In the genomic region with DNA sequence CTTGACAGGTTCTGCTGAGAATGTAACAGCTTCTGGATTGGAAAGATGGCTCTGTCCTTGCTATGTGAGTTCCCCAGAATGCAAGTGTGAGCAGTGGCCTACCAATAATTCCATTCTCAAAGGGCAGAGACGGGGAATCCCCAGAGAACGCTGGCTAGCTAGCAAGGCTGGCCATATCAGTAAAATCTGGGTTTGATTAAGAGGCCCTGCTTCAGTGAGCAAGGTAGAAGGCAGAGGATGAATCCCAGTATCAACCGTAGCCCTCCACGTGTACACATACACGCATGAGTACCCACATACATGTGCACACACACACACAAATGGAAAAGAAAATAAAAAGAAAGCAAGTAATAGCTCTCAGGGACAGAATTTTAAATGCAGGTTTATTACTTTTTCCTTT, we compare ENCODE assay signal across 28 mouse cellular contexts. TPM values are rescaled to one million over a fixed set of nuclear protein-coding genes. Genes with fewer than 3 reads are reported as not detected.
DNase-seq lines count a peak whose midpoint lies in the region; ATAC-seq and TF ChIP-seq lines count a peak whose summit lies in the region.
"Had no signal": no experiment of that assay in that cellular context is flagged by ENCODE, and none has a peak within 500 bp of the region (broad histone marks: within the 10 kb centered on the region; RNA-seq: fewer than 3 reads in every experiment).

No protein-coding gene starts in this region.

- H3K9me3 ChIP-seq in CH12.LX (replicated peaks; ENCODE audit: low read length), result no peaks in the 10 kb centered on the region
- no peaks in the 10 kb centered on the region for H3K9me3 ChIP-seq in embryonic facial prominence, embryonic 11.5 days (replicated peaks; ENCODE audit: control insufficient read depth, low read length)
- no peaks in the 10 kb centered on the region for H3K9me3 ChIP-seq in limb, embryonic 13.5 days
- H3K9me3 ChIP-seq: embryonic facial prominence, embryonic 12.5 days; forebrain, embryonic 10.5 days; forebrain, embryonic 15.5 days; hindbrain, embryonic 10.5 days; hindbrain, embryonic 15.5 days; liver, embryonic 15.5 days had no signal

- TF ChIP-seq CTCF in CH12.LX (conservative IDR thresholded peaks at IDR 0.05 in 1 of 2, IDR thresholded peaks at IDR 0.05 in 1 of 2; ENCODE audit: low read depth in 2 of 2, low read length in 2 of 2), result no peak

- H3K79me2 ChIP-seq in CH12.LX (replicated peaks; ENCODE audit: control insufficient read depth, extremely low read depth, insufficient read depth, poor library complexity, severe bottlenecking), result no peaks in the 10 kb centered on the region

- no peak for TF ChIP-seq POLR2A in CH12.LX (IDR thresholded peaks at IDR 0.05; ENCODE audit: low read depth, low read length)

- no peak overlapping the region for H3K4me3 ChIP-seq in CH12.LX (replicated peaks in 1 of 3; ENCODE audit: low read depth in 2 of 3, low read length in 2 of 3, poor library complexity in 1 of 3)
- H3K4me3 ChIP-seq in embryonic facial prominence, embryonic 11.5 days (ENCODE audit: low read depth, low read length), result no peak overlapping the region
- H3K4me3 ChIP-seq in limb, embryonic 13.5 days, result no peak overlapping the region
- H3K4me3 ChIP-seq: embryonic facial prominence, embryonic 12.5 days; forebrain, embryonic 10.5 days; forebrain, embryonic 15.5 days; hindbrain, embryonic 10.5 days; hindbrain, embryonic 15.5 days; layer of hippocampus, adult 2 months; left cerebral cortex, adult 2 months; liver, embryonic 15.5 days had no signal

- H3K4me1 ChIP-seq in CH12.LX (ENCODE audit: control insufficient read depth in 1 of 2, insufficient read depth in 2 of 2), result peaks cover 14 to 23% of the 10 kb centered on the region in 2 experiments
- H3K4me1 ChIP-seq in embryonic facial prominence, embryonic 11.5 days (ENCODE audit: control insufficient read depth, insufficient read depth, low read length), result no peaks in the 10 kb centered on the region
- peaks cover 62% of the 10 kb centered on the region for H3K4me1 ChIP-seq in limb, embryonic 13.5 days
- H3K4me1 ChIP-seq: liver, embryonic 15.5 days had no signal

- H3K36me3 ChIP-seq in CH12.LX (replicated peaks in 1 of 2; ENCODE audit: control insufficient read depth in 1 of 2, insufficient read depth in 1 of 2, low read length in 1 of 2), result no peaks in the 10 kb centered on the region
- no peaks in the 10 kb centered on the region for H3K36me3 ChIP-seq in embryonic facial prominence, embryonic 11.5 days (replicated peaks; ENCODE audit: control insufficient read depth, insufficient read depth, low read depth, low read length)
- H3K36me3 ChIP-seq in limb, embryonic 13.5 days, result no peaks in the 10 kb centered on the region
- H3K36me3 ChIP-seq: embryonic facial prominence, embryonic 12.5 days; forebrain, embryonic 10.5 days; forebrain, embryonic 15.5 days; hindbrain, embryonic 10.5 days; hindbrain, embryonic 15.5 days; liver, embryonic 15.5 days had no signal

- in situ Hi-C loops in CH12.LX (cut with MboI; ENCODE audit: low pct_ligation_motif_present, low pct_unique_long_range_greater_than_20kb, low sequenced_read_pairs), result no loop called here

- dilution Hi-C loops in CH12.LX (cut with MboI; ENCODE audit: extremely low pct_ligation_motif_present, extremely low pct_unique_long_range_greater_than_20kb, low sequenced_read_pairs), result no loop called here

- no peak overlapping the region for H3K27ac ChIP-seq in CH12.LX (ENCODE audit: insufficient read depth, low read depth)
- no peak overlapping the region for H3K27ac ChIP-seq in embryonic facial prominence, embryonic 11.5 days (replicated peaks; ENCODE audit: low read depth, low read length)
- H3K27ac ChIP-seq in limb, embryonic 13.5 days, result peak overlapping the region; percentile 73
- H3K27ac ChIP-seq: forebrain, embryonic 10.5 days; forebrain, embryonic 15.5 days; hindbrain, embryonic 10.5 days; hindbrain, embryonic 15.5 days; layer of hippocampus, adult 2 months; left cerebral cortex, adult 2 months; liver, embryonic 15.5 days had no signal

- no peak for TF ChIP-seq RAD21 in CH12.LX (IDR thresholded peaks at IDR 0.05; ENCODE audit: low read depth, low read length)

- peak; percentile 33; the same call in 1 of the 2 replicates for TF ChIP-seq EP300 in CH12.LX (IDR thresholded peaks at IDR 0.05; ENCODE audit: low read length)

- ATAC-seq in embryonic facial prominence, embryonic 11.5 days (replicated peaks; ENCODE audit: insufficient number of reproducible peaks, low FRiP score, low TSS enrichment, low read depth), result no peak
- no peak for ATAC-seq in limb, embryonic 13.5 days (ENCODE audit: low FRiP score, low read depth)
- ATAC-seq: forebrain, embryonic 15.5 days; inflammation-experienced regulatory T-cells, adult 6 months had no signal

- H3K4me2 ChIP-seq in CH12.LX (ENCODE audit: insufficient read depth, low read depth, poor library complexity, severe bottlenecking), result peak overlapping the region; percentile 53
- H3K4me2 ChIP-seq in embryonic facial prominence, embryonic 11.5 days (ENCODE audit: low read depth, low read length), result no peak overlapping the region
- peak overlapping the region; percentile 16; the same call in 1 of the 2 replicates for H3K4me2 ChIP-seq in limb, embryonic 13.5 days (replicated peaks)
- H3K4me2 ChIP-seq: embryonic facial prominence, embryonic 12.5 days; forebrain, embryonic 15.5 days; hindbrain, embryonic 15.5 days; liver, embryonic 15.5 days; lung, embryonic 14.5 days had no signal

- peak; percentile 46 for DNase-seq in embryo, embryonic 10.5 days (ENCODE audit: low spot score)
- no peak for DNase-seq in embryo, embryonic 9.5 days (ENCODE audit: extremely low spot score)
- peak; percentile 32 for DNase-seq in CH12.LX (ENCODE audit: extremely low read depth)
- DNase-seq in embryonic facial prominence, embryonic 11.5 days (ENCODE audit: low spot score), result peak; percentile 64
- no peak for DNase-seq in right cerebral cortex, postnatal 10 days (ENCODE audit: low spot score in 2 of 2)
- DNase-seq in ovary, adult 18-20 months (ENCODE audit: low spot score), result no peak
- DNase-seq: cerebellum, adult 2 months; cerebellum, postnatal 25 days; heart, postnatal 14 days; kidney, adult 11 months; kidney, postnatal 36 days; lung, embryonic 14.5 days; lung, postnatal 14 days; midbrain, embryonic 14.5 days; right cerebral cortex, adult 18-20 months; thymus, adult 2 months; thymus, postnatal 4 days had no signal

- 53% methylated on average over 5 of the region's 5 CpGs for WGBS in embryonic facial prominence, embryonic 11.5 days
- WGBS in limb, embryonic 13.5 days, result 22% methylated on average over 5 of the region's 5 CpGs

- no peaks in the 10 kb centered on the region for H3K27me3 ChIP-seq in CH12.LX (replicated peaks)
- no peaks in the 10 kb centered on the region for H3K27me3 ChIP-seq in embryonic facial prominence, embryonic 11.5 days (ENCODE audit: control insufficient read depth, insufficient read depth, low read length)
- no peaks in the 10 kb centered on the region for H3K27me3 ChIP-seq in limb, embryonic 13.5 days
- H3K27me3 ChIP-seq: embryonic facial prominence, embryonic 12.5 days; forebrain, embryonic 15.5 days; hindbrain, embryonic 15.5 days; liver, embryonic 15.5 days had no signal

- H3K9ac ChIP-seq in CH12.LX (ENCODE audit: insufficient read depth, low read depth), result no peak overlapping the region
- H3K9ac ChIP-seq in embryonic facial prominence, embryonic 11.5 days (replicated peaks; ENCODE audit: low read length), result no peak overlapping the region
- H3K9ac ChIP-seq in limb, embryonic 13.5 days, result no peak overlapping the region
- H3K9ac ChIP-seq: embryonic facial prominence, embryonic 12.5 days; forebrain, embryonic 15.5 days; hindbrain, embryonic 15.5 days; liver, embryonic 15.5 days; lung, embryonic 14.5 days had no signal

TF ChIP-seq in CH12.LX, 34 proteins besides CTCF, POLR2A, EP300 and RAD21:
- TF ChIP-seq MAZ (IDR thresholded peaks at IDR 0.05; ENCODE audit: low read depth, low read length) (no peak), ZNF384 (IDR thresholded peaks at IDR 0.05; ENCODE audit: low read depth, low read length) (peak; percentile 58; the same call in 1 of the 2 replicates), MAX (IDR thresholded peaks at IDR 0.05; ENCODE audit: low read length) (peak; percentile 54; the same call in 1 of the 2 replicates), USF1 (IDR thresholded peaks at IDR 0.05; ENCODE audit: low read depth, low read length) (no peak), BHLHE40 (IDR thresholded peaks at IDR 0.05; ENCODE audit: low read depth, low read length) (peak; percentile 36), GABPA (IDR thresholded peaks at IDR 0.05; ENCODE audit: insufficient replicate concordance, low read depth, low read length) (no peak), CHD2 (IDR thresholded peaks at IDR 0.05; ENCODE audit: low read length) (no peak), MXI1 (IDR thresholded peaks at IDR 0.05; ENCODE audit: low read depth, low read length) (no peak), POLR2AphosphoS2 (IDR thresholded peaks at IDR 0.05; ENCODE audit: low read depth, low read length) (no peak), MYC (IDR thresholded peaks at IDR 0.05; ENCODE audit: low read depth, low read length) (peak; percentile 52; the same call in 1 of the 2 replicates), ZC3H11A (IDR thresholded peaks at IDR 0.05; ENCODE audit: low read depth, low read length) (no peak), JUN (IDR thresholded peaks at IDR 0.05; ENCODE audit: insufficient read depth, low read depth, low read length) (no peak), ZMIZ1 (IDR thresholded peaks at IDR 0.05; ENCODE audit: low read depth, low read length) (no peak), IRF4 (IDR thresholded peaks at IDR 0.05; ENCODE audit: low read depth, low read length) (no peak; the same call in 1 of the 2 replicates), ETS1 (conservative IDR thresholded peaks at IDR 0.05; ENCODE audit: low read depth, low read length) (no peak), RCOR1 (conservative IDR thresholded peaks at IDR 0.05; ENCODE audit: low read depth, low read length) (no peak), HCFC1 (IDR thresholded peaks at IDR 0.05; ENCODE audit: low read depth, low read length) (no peak), SIN3A (IDR thresholded peaks at IDR 0.05; ENCODE audit: low read length) (0 out of 2 replicates have a peak, but pooled peaks have one; percentile 37), TCF12 (IDR thresholded peaks at IDR 0.05; ENCODE audit: low read depth, low read length) (no peak)

RNA-seq across cellular contexts. Expression of a gene that starts 55.3 kb away (rescaled TPM):
- total RNA-seq in CH12.LX (2012; rRNA removed), result not detected in 2 replicates
- not detected in 2 replicates for total RNA-seq in CH12.LX (2014; rRNA removed)
- not detected in 2 replicates for polyA plus RNA-seq in CH12.LX (2012; ENCODE audit: insufficient read length, low read depth)
- 36.0 and 39.7 TPM in 2 replicates for polyA plus RNA-seq in embryonic facial prominence, embryonic 11.5 days (2014; fragmentation: Nextera tagmentation; extraction: Ambion mirVana)
- 93.3 and 104 TPM in 2 replicates for polyA plus RNA-seq in limb, embryonic 13.5 days (2015; fragmentation: Nextera tagmentation; extraction: Ambion mirVana)
- total RNA-seq: neutrophil, adult 5-6 weeks had no signal
- polyA plus RNA-seq: inflammation-experienced regulatory T-cells, adult 6 months had no signal

Comparison
In these comparisons a context has a peak if more than half of its experiments do, and no peak if none do; other contexts are left out.
1. DNase-seq: peak in embryo, embryonic 10.5 days (single experiment), CH12.LX (single experiment) and embryonic facial prominence, embryonic 11.5 days (single experiment); none in embryo, embryonic 9.5 days (single experiment), right cerebral cortex, postnatal 10 days (0 of 2) and ovary, adult 18-20 months (single experiment).
2. RNA of a gene that starts 55.3 kb away (polyA plus RNA-seq): 93.3 to 104 TPM in limb, embryonic 13.5 days and 36.0 to 39.7 TPM in embryonic facial prominence, embryonic 11.5 days; not detected in CH12.LX; every median in the first group is over 10 times any median in the second.